Mouse (Mus musculus): ENCODE data around the gene Tfe3.

DNA sequence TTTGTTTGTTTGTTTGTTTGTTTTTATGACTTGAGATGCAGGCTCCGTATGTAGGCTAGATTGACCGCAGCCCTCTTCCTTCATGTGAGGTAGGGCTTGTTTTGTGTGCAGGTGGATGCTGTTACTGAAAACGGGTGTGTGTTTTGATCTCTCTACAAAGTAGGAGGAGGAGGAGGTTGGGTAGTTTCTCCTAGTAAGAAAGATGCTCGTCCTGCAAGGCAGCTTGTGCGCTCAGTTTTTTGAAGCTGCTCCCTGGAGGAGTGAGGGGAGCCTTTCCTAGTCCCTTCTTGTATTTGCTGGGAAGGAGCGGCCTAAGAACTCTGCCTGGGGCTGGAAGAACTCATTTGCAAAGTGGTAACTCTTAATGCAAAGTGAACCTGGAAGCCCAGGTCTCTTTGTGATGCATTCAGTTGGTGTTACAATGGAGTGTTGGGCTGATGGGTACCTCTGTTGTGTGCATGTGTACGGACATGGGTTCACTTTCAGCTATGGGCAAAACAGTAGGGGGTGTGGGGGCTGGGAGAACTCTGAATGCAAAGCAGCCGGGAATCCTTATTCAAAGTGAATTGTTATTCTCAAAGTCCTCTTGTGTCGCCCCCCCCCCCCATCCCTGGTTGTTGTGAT lies 2.4 kb downstream of the Tfe3 start:
- TF ChIP-seq CHD2 (IDR thresholded peaks at IDR 0.05; ENCODE audit: low read depth, low read length) (0 out of 2 replicates have a peak, but pooled peaks have one; percentile 8), MAFK (IDR thresholded peaks at IDR 0.05; ENCODE audit: insufficient read depth, low read depth, low read length) (no peak), ZNF384 (IDR thresholded peaks at IDR 0.05; ENCODE audit: low read depth, low read length) (no peak), HCFC1 (IDR thresholded peaks at IDR 0.05; ENCODE audit: borderline replicate concordance, insufficient read depth, low read length) (no peak), ZC3H11A (IDR thresholded peaks at IDR 0.05; ENCODE audit: borderline replicate concordance, low read depth, low read length) (no peak)
